Mouse (Mus musculus): ENCODE data around the gene Dock3. TPM values are rescaled to one million over a fixed set of nuclear protein-coding genes. Genes with fewer than 3 reads are reported as not detected.

The Dock3 gene
- polyA plus RNA-seq, 1 experiment from 2014 or later = 0.64 TPM

- peaks cover 42% of the 10 kb centered on the region for H3K4me1 ChIP-seq
- 1% methylated on average over 9 of the region's 9 CpGs for WGBS
- peak overlapping the region; percentile 78 for H3K4me2 ChIP-seq (replicated peaks)
- ATAC-seq (ENCODE audit: low FRiP score, low read depth) = no peak
- peak overlapping the region; percentile 91 for H3K27ac ChIP-seq
- H3K9me3 ChIP-seq = no peaks in the 10 kb centered on the region
- peak overlapping the region; percentile 77 for H3K9ac ChIP-seq
- H3K4me3 ChIP-seq = peak overlapping the region; percentile 82
- peaks cover 30% of the 10 kb centered on the region for H3K36me3 ChIP-seq
- H3K27me3 ChIP-seq = no peaks in the 10 kb centered on the region
Observed at GRCm38 (mm10) chr9:106892552-106892875, 339.2 kb downstream of the Dock3 start.

GRCm38 (mm10) chr9:106891829-106892551 is 339.7 kb downstream of the Dock3 start, which contains the start of gene Manf:
Gene Manf (minus strand): TSS chr9:106891979.
- H3K4me1 ChIP-seq = peaks cover 45% of the 10 kb centered on the region
- H3K36me3 ChIP-seq = peaks cover 30% of the 10 kb centered on the region
- peak; percentile 99 for ATAC-seq (ENCODE audit: low FRiP score, low read depth)
- H3K9me3 ChIP-seq = no peaks in the 10 kb centered on the region
- H3K27me3 ChIP-seq = no peaks in the 10 kb centered on the region
- peak within 1 kb of the TSS; percentile 80 for H3K4me2 ChIP-seq (replicated peaks)
- H3K27ac ChIP-seq = peak within 1 kb of the TSS; percentile 91
- peak within 1 kb of the TSS; percentile 82 for H3K4me3 ChIP-seq
- under 1% methylated on average over 58 of the region's 59 CpGs for WGBS
- peak within 1 kb of the TSS; percentile 90 for H3K9ac ChIP-seq

GRCm38 (mm10) chr9:106891341-106891741 is 340.4 kb downstream of the Dock3 start:
- ATAC-seq (ENCODE audit: low FRiP score, low read depth) = no peak
- Histone ChIP-seq H3K9ac (peak overlapping the region; percentile 90), H3K4me1 (peaks cover 45% of the 10 kb centered on the region), H3K27me3 (no peaks in the 10 kb centered on the region), H3K36me3 (peaks cover 30% of the 10 kb centered on the region), H3K4me2 (replicated peaks) (peak overlapping the region; percentile 80), H3K27ac (peak overlapping the region; percentile 67; the same call in 1 of the 2 replicates), H3K4me3 (peak overlapping the region; percentile 82), H3K9me3 (no peaks in the 10 kb centered on the region)
- under 1% methylated on average over 17 of the region's 17 CpGs for WGBS

- Histone ChIP-seq H3K27me3 (no peaks in the 10 kb centered on the region), H3K27ac (no peak overlapping the region), H3K4me1 (peaks cover 46% of the 10 kb centered on the region), H3K9ac (peak overlapping the region; percentile 90), H3K9me3 (no peaks in the 10 kb centered on the region), H3K36me3 (peaks cover 30% of the 10 kb centered on the region), H3K4me2 (replicated peaks) (peak overlapping the region; percentile 80), H3K4me3 (peak overlapping the region; percentile 82)
- ATAC-seq (ENCODE audit: low FRiP score, low read depth) = no peak
- 60% methylated on average over 8 of the region's 8 CpGs for WGBS
Observed at GRCm38 (mm10) chr9:106890496-106891240, 341.0 kb downstream of the Dock3 start.

GRCm38 (mm10) chr9:106889321-106889720 is 342.4 kb downstream of the Dock3 start:
- Histone ChIP-seq H3K36me3 (peaks cover 40% of the 10 kb centered on the region), H3K9ac (no peak overlapping the region), H3K4me3 (no peak overlapping the region), H3K27ac (no peak overlapping the region), H3K4me2 (replicated peaks) (no peak overlapping the region), H3K9me3 (no peaks in the 10 kb centered on the region), H3K4me1 (peaks cover 59% of the 10 kb centered on the region), H3K27me3 (no peaks in the 10 kb centered on the region)
- WGBS = 80% methylated on average over 9 of the region's 9 CpGs
- no peak for ATAC-seq (ENCODE audit: low FRiP score, low read depth)

GRCm38 (mm10) chr9:106888346-106888745 is 343.4 kb downstream of the Dock3 start:
- WGBS = 91% methylated on average over 3 of the region's 3 CpGs
- H3K9me3 ChIP-seq = no peaks in the 10 kb centered on the region
- no peak overlapping the region for H3K4me3 ChIP-seq
- H3K4me2 ChIP-seq (replicated peaks) = no peak overlapping the region
- H3K27ac ChIP-seq = no peak overlapping the region
- H3K27me3 ChIP-seq = no peaks in the 10 kb centered on the region
- ATAC-seq (ENCODE audit: low FRiP score, low read depth) = no peak
- peaks cover 65% of the 10 kb centered on the region for H3K4me1 ChIP-seq
- H3K9ac ChIP-seq = no peak overlapping the region
- peaks cover 48% of the 10 kb centered on the region for H3K36me3 ChIP-seq

GRCm38 (mm10) chr9:106886828-106887702 is 344.6 kb downstream of the Dock3 start, which contains the start of gene Rbm15b:
Gene Rbm15b (minus strand): TSS chr9:106887428.
- H3K27ac ChIP-seq = peak within 1 kb of the TSS; percentile 88
- no peaks in the 10 kb centered on the region for H3K27me3 ChIP-seq
- H3K36me3 ChIP-seq = peaks cover 61% of the 10 kb centered on the region
- peak within 1 kb of the TSS; percentile 99 for H3K9ac ChIP-seq
- 2% methylated on average over 89 of the region's 101 CpGs for WGBS
- ATAC-seq (ENCODE audit: low FRiP score, low read depth) = peak; percentile 84
- H3K4me1 ChIP-seq = peaks cover 74% of the 10 kb centered on the region
- H3K4me2 ChIP-seq (replicated peaks) = peak within 1 kb of the TSS; percentile 97
- peak within 1 kb of the TSS; percentile 94 for H3K4me3 ChIP-seq
- H3K9me3 ChIP-seq = no peaks in the 10 kb centered on the region

GRCm38 (mm10) chr9:106885901-106886731 is 345.6 kb downstream of the Dock3 start:
- no peaks in the 10 kb centered on the region for H3K9me3 ChIP-seq
- H3K4me3 ChIP-seq = peak overlapping the region; percentile 94
- H3K27me3 ChIP-seq = no peaks in the 10 kb centered on the region
- no peak for ATAC-seq (ENCODE audit: low FRiP score, low read depth)
- H3K4me1 ChIP-seq = peaks cover 82% of the 10 kb centered on the region
- 1% methylated on average over 84 of the region's 107 CpGs for WGBS
- peaks cover 70% of the 10 kb centered on the region for H3K36me3 ChIP-seq
- peak overlapping the region; percentile 88 for H3K27ac ChIP-seq
- H3K4me2 ChIP-seq (replicated peaks) = peak overlapping the region; percentile 97
- H3K9ac ChIP-seq = peak overlapping the region; percentile 99

- H3K9ac ChIP-seq = peak overlapping the region; percentile 99
- ATAC-seq (ENCODE audit: low FRiP score, low read depth) = no peak
- peaks cover 76% of the 10 kb centered on the region for H3K4me1 ChIP-seq
- 17% methylated on average over 44 of the region's 44 CpGs for WGBS
- peak overlapping the region; percentile 97 for H3K4me2 ChIP-seq (replicated peaks)
- H3K27me3 ChIP-seq = no peaks in the 10 kb centered on the region
- H3K36me3 ChIP-seq = peaks cover 69% of the 10 kb centered on the region
- H3K4me3 ChIP-seq = peak overlapping the region; percentile 94
- H3K27ac ChIP-seq = no peak overlapping the region
- H3K9me3 ChIP-seq = no peaks in the 10 kb centered on the region
Observed at GRCm38 (mm10) chr9:106884996-106885900, 346.5 kb downstream of the Dock3 start.

- peak overlapping the region; percentile 97 for H3K4me2 ChIP-seq (replicated peaks)
- peak overlapping the region; percentile 94 for H3K4me3 ChIP-seq
- peak overlapping the region; percentile 99 for H3K9ac ChIP-seq
- peaks cover 67% of the 10 kb centered on the region for H3K4me1 ChIP-seq
- peaks cover 66% of the 10 kb centered on the region for H3K36me3 ChIP-seq
- no peaks in the 10 kb centered on the region for H3K27me3 ChIP-seq
- WGBS = 28% methylated on average over 16 of the region's 16 CpGs
- H3K27ac ChIP-seq = no peak overlapping the region
- ATAC-seq (ENCODE audit: low FRiP score, low read depth) = no peak
- no peaks in the 10 kb centered on the region for H3K9me3 ChIP-seq
Observed at GRCm38 (mm10) chr9:106884306-106884705, 347.4 kb downstream of the Dock3 start.
